Mouse (Mus musculus) large intestine, adult 2 months (tissue): ENCODE data around the gene Gstm5. TPM values are rescaled to one million over a fixed set of nuclear protein-coding genes. Genes with fewer than 3 reads are reported as not detected.
"Not testable (repeated sequence)": the region's sequence is repeated elsewhere in the genome, so short reads cannot be mapped to it uniquely, and the experiment has no call there.

Source experiments
- DNase-seq: peaks from one replicate; pipeline ENCODE4 v3.0.0-alpha.2; 2012; ENCODE audit warnings: low read depth, low spot score
- WGBS: fragments of 180-500 bp; shearing (Covaris S2); methylation state at CpG from one replicate; pipeline ENCODE4 v1.1.7; 2018; 5-methylcytosine and 5-hydroxymethylcytosine counted together
- polyA plus RNA-seq: library from polyadenylated mRNA; depleted of rRNA; stranded (reverse); fragments of >200 nt; gene quantifications from 2 replicates; pipeline ENCODE4 v1.2.3, GENCODE M21; 2012

Gstm5 gene
- polyA plus RNA-seq, 1 experiment, result 25.5 TPM

DNA sequence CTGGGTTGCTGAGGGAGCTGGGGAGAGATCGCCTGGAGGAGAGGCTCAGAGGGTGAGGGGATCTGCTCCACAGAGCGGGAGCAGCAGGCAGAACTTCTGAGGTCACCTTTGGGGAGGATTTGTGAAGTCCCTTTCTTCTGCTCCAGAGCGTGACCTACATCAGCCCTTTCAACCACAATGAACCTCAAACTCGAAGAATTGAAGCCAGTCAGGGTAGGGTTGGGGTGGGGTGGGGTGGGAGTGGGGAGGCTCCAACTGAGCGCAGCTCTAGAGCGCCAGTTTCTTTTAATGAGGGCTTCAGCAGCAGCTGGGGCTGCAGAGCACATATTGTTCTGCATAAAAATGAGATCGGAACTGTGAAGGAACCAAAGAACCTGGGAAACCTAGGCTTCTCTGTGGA is 26.5 kb upstream of the Gstm5 start:
- no peak for DNase-seq
- 69% methylated on average over 7 of the region's 7 CpGs for WGBS

DNA sequence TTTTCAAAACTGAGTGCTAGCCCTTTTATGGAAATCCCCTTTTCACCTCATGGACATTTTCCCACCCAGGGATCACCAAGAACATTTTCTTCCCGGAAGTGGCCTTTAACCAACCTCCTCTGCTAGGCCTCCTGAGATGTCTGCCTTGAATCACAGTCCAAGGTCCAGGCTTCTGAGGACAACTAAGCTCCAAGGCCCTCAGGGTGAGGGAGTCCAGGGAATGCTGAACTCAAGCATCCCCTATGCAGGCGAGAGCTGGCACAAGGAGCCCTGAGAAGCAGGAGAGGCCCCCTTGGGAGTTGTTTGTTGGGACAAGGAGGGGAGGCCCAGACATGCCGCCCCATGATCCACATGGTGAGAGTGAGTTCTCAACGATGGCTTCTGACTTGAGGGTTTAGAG is 25.7 kb upstream of the Gstm5 start:
- WGBS, result 41% methylated on average over 4 of the region's 4 CpGs
- no peak for DNase-seq

DNA sequence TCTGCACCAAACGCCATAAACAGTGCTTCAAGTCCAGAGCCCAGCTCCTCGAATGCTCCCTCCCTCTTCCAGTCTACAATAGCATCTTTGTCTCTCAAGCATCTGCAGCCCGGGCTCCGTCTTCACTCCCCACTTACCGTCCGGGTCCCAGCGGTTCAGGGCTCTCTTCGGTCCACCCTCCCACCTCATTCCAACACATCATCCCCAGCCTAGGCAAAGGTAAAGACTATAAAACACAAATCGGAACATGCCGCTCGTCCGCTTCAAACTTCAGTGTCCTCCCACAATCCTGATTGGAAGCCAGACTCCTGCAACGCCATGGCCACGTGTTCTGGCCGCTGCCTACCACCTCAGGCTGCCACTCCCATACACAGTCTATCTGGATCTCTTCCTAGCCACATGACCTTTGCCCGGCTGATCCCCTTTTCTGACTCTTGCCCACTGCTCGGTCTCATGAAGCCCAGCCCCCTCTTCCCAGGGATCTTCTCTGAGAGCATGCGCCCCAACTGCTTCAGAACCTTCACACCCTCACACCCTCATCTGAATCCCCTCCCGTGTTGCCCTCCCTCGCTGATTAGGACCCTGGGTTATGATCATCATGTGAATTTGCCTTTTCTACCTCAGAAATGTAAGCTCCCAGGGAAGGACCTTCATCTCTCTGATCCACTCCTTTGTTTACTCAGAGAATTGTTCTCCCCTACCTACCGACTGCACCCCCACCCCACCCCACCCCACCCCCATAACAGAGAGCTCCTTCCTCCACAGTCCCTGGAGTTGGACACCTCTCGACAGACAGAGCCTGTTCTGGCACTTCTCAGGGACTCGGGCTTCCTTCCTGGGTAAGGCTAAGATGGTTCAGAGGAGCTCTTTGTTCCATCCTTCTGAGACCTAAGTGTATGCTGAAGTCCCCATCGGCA is 22.0 kb upstream of the Gstm5 start:
- 29% methylated on average over 24 of the region's 24 CpGs for WGBS
- DNase-seq, result no peak

DNA sequence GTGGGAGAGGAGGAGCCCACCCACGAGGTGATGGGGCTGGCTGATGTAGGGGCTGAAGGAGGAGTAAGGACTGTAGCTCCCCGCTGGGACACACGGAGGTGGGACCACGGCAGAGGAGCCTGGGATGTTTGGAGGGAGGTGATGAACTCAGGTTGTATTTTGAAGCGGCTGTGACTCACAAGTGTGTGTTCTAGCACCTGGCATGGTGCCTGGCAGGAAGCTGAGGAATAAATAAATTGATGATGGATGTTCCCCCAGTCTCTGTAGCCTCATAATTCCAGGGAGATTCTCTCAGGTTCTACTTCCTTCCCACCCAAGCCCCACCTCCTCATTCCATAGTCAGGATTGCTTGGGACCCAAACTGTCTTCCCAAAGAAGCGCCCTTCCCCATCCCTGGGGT is 20.4 kb upstream of the Gstm5 start:
- no peak for DNase-seq
- WGBS, result 25% methylated on average over 6 of the region's 6 CpGs

DNA sequence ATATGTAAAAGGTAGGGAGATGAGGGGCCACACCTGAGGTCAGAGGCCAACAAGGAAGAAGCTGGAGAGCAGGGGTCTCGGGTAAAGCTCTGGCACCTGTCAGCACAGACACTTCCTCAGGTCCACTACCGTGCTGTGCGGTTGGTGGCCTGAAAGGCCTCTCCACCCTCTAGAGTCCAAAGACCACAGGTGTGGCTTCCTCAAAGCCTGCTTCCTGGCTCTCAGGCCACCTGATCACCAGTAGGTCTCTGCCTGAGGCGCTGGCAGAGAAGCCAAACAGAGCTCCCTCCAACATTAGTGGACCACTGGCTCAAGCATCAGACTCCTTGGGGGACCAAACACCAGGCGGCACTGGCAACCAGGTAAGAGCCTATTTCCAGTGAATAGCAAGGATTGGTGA is 18.6 kb upstream of the Gstm5 start, which contains the start of gene Eps8l3:
Gene Eps8l3 (plus strand): TSS at position 225 of the 400 bp plus-strand sequence.
- WGBS, result 32% methylated on average over 5 of the region's 5 CpGs
- DNase-seq, result no peak

DNA sequence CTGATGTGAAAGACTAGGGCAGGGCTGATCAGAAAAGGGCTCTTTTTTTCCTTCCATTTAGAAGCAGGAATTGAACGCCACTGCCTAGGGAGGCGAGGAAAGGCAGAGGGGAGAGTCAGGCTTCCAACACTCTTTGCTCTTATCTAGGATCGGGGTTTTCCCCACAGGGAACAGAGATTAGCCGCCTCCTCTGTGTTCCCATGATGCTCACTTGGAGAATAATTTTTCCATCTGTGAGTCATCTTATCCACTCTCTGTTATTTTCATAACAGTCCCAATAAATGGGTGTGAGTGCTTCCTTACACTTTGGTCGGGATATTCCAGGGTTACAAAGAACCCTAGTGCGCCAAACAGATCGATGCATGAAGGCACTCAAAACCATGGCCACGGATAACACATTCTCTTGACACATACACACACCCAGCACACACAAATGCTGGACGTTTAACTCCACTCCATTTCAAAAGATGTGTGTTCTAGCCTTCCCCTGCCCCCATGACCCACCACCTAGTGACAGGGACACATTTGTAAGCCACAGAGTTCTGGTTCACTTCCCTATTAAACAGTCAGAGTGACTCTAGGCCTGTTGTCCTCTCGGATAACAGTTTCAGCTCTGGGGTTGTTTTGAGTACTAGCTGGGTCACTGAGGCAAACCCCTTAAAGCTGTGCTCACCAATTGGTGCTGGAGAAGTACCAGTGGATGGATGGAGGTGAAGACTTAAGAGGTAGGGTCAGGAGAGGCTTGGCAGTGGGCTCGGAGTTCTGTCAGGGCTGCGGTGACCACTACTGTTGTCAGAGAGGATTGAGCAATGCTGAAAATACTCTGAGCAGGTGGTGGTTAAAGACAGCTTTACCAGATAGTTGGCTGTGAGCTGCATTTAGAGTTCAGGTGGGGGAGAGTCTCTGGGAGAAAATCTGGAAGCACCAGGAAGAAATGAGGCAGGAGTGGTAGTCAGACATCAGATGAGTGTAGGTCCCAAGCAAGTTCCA is 17.6 kb upstream of the Gstm5 start:
- 22% methylated on average over 12 of the region's 12 CpGs for WGBS
- no peak for DNase-seq

DNA sequence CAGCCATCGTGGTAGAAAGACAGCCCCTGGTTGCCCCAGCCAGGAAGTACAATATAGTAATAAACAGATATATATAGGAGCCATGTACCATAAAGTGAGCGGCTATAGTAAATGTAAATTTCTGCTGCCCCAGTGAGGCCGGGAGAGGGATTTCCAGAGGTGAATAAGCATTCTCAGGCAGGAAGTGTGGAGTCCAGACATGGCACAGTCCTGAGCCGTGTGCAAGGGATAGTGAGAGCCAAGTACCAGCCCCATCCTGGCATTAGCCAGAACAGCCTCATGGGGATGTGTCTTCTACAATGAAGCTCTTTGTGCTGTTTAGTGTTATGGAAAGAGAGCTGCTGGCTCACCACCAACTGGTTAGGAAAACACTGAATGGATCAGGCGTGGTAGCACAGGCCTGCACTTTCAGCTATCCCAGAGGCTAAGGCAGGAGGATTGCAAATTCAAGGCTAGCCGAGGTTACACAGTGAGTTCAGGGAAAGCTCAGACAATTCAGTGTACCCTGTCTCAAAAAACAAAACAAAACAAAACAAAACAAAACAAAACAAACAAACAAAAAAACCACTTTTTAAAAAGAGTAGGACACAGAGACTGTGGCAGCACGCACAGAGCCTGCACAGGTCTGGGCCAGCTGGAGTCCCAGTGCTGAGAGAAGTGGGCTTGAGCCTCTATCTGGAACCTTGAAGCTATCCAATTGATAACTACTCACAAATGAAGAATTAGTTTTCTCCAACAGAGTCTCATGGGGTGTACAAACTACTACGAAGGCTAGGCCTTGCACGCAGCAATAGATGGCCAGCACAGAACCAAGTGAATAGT is 7.7 kb upstream of the Gstm5 start:
- WGBS, result 38% methylated on average over 9 of the region's 9 CpGs
- DNase-seq, result no peak

DNA sequence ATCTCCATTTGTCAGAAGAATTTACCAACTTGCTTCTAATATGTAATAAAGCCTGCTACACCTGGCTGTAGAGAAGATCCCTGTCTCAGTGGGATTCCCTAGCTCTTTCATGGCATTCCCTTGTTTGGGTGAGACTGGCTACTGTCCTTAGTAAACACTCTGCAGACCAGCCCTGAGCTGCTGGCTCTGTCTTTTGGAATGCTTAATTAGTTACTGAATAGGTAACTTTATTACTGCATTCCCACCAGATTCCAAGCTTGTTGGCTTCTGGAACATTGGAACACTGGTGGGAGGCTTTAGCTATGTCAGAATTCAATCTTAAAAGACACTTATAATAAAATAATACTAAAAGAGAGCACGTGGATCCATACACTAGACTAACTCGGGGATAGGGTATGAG is 6.4 kb upstream of the Gstm5 start:
- not testable (repeated sequence) for DNase-seq
- 47% methylated on average over 2 of the region's 2 CpGs for WGBS

DNA sequence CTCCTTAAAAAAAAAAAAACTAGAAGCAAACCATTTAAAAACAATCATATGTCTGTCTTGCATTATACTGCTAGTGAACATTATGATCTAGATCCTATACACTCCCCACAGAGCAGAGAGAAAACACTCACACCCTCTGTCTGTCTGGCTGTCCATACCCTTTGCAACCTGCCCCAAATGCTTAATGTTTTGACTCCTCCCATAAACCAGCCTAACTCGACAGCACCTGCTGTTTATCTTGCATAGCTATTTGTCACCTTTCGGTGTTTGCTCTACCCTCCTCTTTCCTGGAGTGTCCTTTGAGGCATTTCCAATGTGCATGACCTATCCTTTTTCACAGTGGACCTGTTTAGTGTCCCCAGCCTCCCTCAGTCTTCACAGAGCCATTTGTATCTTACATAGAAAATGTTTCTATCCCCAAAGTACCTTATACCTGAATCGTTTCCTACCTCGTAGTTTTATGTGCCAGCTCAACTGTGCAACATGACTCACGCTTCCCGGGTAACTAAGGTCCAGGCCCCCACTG is 364 bp upstream of the Gstm5 start:
- DNase-seq, result no peak
- WGBS, result 5% methylated on average over 6 of the region's 6 CpGs

DNA sequence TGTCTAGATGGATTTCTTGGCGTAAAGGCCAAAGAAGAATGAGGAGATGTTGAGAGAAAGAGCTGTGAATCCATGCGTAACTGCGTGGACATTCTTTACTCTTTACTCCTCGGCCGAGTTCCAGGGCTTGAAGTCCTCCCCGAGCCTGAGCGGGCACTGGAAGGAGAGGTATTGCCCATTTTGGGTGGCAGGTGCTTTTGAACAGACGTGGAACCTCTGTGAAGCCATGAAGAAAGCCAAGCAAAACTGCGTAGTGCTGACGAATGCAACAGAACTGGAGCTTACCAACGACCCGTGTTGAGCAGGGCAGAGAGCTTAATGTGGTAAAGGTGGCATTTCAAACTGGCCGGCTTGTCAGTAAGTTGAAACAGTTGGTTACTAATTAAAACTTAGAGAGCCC is 3.1 kb downstream of the Gstm5 start:
- 95% methylated on average over 13 of the region's 13 CpGs for WGBS

DNA sequence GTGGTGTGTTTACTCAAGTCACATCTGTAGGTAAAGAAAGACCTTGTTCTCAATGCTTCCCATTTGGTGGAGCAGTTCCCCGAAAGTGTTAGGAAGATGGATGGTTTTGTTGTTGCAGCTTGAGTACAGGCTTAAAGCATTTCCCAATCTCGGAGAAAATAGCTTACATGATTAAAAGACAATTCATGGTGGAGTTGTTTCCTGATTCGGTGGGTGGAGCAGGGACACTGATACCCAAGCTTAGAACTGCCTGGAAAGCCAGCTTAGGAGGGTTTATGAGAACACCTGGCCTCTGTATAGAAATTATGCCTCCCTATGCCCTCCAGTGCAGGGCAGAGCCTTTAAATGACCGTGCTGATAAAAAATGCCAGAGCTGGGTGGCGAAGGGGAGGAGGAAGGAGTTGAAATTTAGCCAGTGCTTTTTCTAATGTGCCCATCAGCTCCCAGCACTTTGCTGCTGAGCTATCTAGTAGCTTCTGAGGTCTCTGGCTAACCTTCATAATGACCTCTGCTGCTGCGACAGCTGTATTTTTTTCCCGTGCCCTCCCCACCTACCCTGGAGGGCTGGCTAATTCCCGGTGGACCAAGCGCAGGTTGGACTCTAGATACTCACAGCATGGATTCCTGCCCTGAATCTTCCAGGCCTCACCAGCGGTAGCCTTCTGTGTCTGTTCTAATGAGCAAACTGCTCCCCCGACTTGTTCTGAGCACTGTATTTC is 5.5 kb downstream of the Gstm5 start:
- no peak for DNase-seq
- WGBS, result 28% methylated on average over 11 of the region's 11 CpGs

More for the DNA sequence above, 3.1 kb downstream of the Gstm5 start:
- no peak for DNase-seq

DNA sequence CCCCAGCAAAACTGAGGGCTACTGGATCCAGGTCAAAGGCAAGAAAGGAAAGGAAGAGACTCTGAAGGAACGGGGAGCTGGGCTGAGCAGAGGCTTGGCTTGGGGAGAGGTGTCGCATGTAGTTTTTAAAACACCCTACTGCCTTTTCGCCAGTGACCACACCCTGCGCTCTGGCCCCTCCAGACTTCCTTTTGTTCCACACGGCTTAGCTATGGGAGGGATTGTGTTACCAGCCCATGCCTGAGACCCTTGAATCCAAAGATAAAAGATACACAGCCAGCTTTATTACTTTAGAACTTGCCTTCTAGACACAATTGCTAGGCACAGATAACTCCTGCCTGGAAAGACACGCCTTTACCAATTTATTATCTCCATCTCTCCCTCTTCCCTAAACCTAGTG is 10.3 kb downstream of the Gstm5 start:
- DNase-seq, result no peak
- 66% methylated on average over 6 of the region's 6 CpGs for WGBS

DNA sequence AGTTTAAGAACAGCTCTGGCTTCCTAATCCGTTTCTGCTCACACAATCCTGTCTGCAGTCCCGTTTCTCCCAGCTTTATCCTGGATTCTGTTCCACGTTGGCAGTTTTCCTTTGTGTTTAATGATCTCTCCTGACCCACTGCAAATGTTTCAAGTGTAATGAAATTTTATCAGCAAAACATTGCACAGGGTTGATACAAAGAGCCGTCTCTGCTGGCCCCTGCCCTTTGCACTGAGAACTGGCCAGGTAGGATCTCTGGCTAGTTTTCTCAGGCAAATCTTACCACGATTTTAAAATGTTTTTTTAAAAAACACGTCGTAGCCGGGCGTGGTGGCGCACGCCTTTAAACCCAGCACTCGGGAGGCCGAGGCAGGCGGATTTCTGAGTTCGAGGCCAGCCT is 21.1 kb downstream of the Gstm5 start:
- 47% methylated on average over 15 of the region's 15 CpGs for WGBS
- DNase-seq, result no peak

DNA sequence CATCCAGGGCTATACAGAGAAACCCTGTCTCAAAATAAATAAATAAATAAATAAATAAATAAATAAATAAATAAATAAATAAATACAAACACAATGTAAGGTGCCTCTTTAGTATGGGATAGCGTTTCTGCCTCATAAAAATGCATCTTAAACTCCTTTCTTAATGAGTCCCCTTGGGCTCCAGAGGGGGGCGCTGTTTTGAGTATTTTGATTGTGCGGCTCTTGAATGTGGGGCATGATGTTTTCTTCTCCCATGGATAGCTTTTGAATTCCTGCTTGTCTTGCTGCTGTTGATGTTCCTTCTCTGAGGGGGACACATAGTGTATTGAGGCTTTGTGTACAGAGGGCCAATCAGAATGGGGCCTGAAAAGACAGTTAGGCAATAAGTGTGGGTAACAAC is 21.5 kb downstream of the Gstm5 start:
- 87% methylated on average over 3 of the region's 3 CpGs for WGBS
- no peak for DNase-seq

DNA sequence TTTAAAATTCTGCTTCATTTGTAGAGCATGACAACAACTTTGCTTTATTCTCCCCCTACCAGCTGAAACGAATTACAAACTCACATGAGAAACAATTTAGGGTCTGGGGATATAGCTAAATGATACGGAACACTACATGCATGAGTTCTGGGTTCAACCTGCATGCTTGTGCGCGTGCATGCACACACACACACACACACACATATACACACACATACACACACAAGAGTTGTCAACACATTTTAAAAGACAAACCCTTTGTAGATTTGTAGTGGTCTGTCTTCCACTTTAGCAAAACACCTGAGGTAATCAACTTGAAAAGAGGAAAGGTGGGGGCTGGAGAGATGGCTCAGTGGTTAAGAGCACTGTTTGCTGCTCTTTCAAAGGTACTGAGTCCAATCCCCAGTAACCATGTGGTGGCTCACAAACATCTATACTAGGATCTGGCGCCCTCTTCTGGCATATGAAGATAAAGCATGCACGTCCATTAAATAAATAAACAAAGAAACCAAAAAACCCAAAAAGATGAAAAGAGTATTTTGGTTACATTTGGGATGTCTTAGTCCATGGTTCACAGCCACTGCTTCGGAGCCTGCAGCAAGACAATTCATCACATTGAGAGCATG is 22.3 kb downstream of the Gstm5 start:
- DNase-seq, result no peak
- WGBS, result 55% methylated on average over 7 of the region's 7 CpGs

DNA sequence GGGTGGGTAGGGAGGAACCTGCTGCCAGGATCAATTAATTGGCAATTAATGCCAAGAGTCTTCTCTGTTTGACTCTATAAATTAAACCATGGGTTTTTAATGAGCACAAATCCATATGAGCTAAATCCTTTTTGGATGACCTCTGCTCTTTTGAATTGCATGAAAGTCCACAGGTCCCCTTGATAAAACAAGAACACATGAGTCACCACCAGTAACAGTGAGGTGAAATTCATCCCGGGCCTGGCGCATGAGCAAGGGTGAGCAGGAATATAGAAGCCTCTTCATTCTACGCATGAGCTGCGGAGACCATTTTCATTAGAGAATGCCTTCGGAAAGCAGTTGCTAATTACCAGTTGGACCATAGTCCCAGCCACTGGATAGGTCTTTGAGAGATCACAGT is 24.7 kb downstream of the Gstm5 start:
- WGBS, result 79% methylated on average over 5 of the region's 5 CpGs
- no peak for DNase-seq

DNA sequence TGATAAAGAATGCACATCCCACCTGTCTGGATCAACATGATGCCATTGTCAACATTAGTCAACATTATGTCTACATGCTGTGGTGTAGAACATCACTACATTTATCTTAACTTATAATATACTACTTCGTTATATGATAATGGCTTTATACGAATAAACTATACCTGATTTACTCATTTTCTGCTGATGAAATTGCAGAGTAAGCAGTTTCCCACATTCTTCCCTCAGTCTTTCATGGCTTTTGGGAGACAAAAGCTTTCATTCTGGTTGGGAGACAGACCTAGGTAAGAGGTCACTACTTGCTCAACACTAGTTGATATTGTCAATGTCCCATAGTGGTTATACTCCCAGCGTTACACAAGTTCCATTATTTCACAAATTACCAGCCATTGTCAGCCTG is 29.7 kb downstream of the Gstm5 start:
- WGBS, result 87% methylated on average over 3 of the region's 3 CpGs
- no peak for DNase-seq

DNA sequence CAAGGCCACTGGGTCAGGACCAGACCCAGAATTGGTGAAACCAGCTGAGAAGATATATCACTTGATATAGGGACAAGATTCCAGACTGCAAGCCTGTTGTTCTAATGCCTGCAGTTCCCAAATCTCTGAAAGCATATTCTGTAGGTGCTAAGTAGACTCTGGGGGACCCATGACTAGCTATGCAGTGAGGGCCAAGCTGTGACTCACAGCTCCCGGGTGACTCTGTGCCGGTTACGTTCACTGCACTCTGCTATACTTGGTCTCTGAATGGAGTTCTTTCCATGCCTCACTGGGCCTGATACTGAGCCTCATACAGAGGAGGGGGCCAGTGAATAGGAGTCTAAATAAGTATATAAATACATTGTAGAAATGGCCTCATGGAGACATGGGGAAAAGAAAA is 32.2 kb downstream of the Gstm5 start:
- 81% methylated on average over 3 of the region's 3 CpGs for WGBS
- DNase-seq, result no peak
